Mouse (Mus musculus) midbrain, postnatal 0 days (tissue): ENCODE results near the gene Setd3. TPM values are rescaled to one million over a fixed set of nuclear protein-coding genes. Genes with fewer than 3 reads are reported as not detected.
A peak's percentile ranks its signal among the peaks of the same experiment; 100 is the strongest.

Experiments
- ATAC-seq: fragments of 200-750 bp; cut with Nextera tagmentation; 2 replicates; pipeline ENCODE4 v1.8.0; 2017; ENCODE audit warnings: moderate number of reproducible peaks, mild to moderate bottlenecking, moderate TSS enrichment, moderate library complexity; ENCODE audit not compliant: low FRiP score
- DNase-seq: peaks from one replicate; pipeline ENCODE4 v3.0.0-alpha.2; 2015; ENCODE audit warnings: low spot score
- H3K27ac ChIP-seq: fragments of 300-500 bp; sonication (generic); 2 replicates; pipeline ENCODE4 v1.5.1; 2014; ENCODE audit warnings: low read depth, mild to moderate bottlenecking, low read length, mixed read lengths
- H3K27me3 ChIP-seq: fragments of 300-500 bp; sonication (generic); 2 replicates; pipeline ENCODE4 v1.6.1; 2014; ENCODE audit warnings: low read length, control low read depth, mixed read lengths; ENCODE audit not compliant: insufficient read depth
- H3K36me3 ChIP-seq: fragments of 300-500 bp; sonication (generic); 2 replicates; pipeline ENCODE4 v1.6.1; 2014; ENCODE audit warnings: low read length, control low read depth, mixed read lengths; ENCODE audit not compliant: insufficient read depth
- H3K4me1 ChIP-seq: fragments of 300-500 bp; sonication (generic); 2 replicates; pipeline ENCODE4 v1.6.1; 2014; ENCODE audit warnings: mild to moderate bottlenecking, control low read depth, antibody characterized with exemption, low read length, mixed read lengths; ENCODE audit not compliant: insufficient read depth
- H3K4me2 ChIP-seq: fragments of 300-500 bp; sonication (generic); 2 replicates; pipeline ENCODE4 v1.6.1; 2014; ENCODE audit warnings: low read depth, mild to moderate bottlenecking, low read length, mixed read lengths; ENCODE audit not compliant: poor library complexity, severe bottlenecking
- H3K4me3 ChIP-seq: fragments of 300-500 bp; sonication (generic); 2 replicates; pipeline ENCODE4 v1.5.1; 2014; ENCODE audit warnings: low read depth, mild to moderate bottlenecking, low read length, moderate library complexity
- H3K9ac ChIP-seq: fragments of 300-500 bp; sonication (generic); replicated peaks from 2 replicates; pipeline ENCODE4 v1.6.1; 2014; ENCODE audit warnings: mild to moderate bottlenecking, low read length, moderate library complexity, mixed read lengths; ENCODE audit not compliant: poor library complexity, severe bottlenecking
- H3K9me3 ChIP-seq: fragments of 300-500 bp; sonication (generic); 2 replicates; pipeline ENCODE4 v1.6.1; 2016; ENCODE audit warnings: low read length, control low read depth
- CTCF ChIP-seq: IDR thresholded peaks from 2 replicates; pipeline ENCODE4 v1.5.1; 2016; ENCODE audit warnings: antibody characterized with exemption, mild to moderate bottlenecking
- WGBS: fragments of 180-500 bp; shearing (Covaris S2); extraction: QIAGEN DNeasy Blood & Tissue Kit; methylation state at CpG from one replicate; pipeline ENCODE4 v1.1.7; 2014; 5-methylcytosine and 5-hydroxymethylcytosine counted together
- polyA plus RNA-seq: library from polyadenylated mRNA; unstranded; fragments of >200 nt; fragmentation: Nextera tagmentation; extraction: Ambion mirVana; gene quantifications from 2 replicates; pipeline ENCODE4 v1.2.1, GENCODE M21; 2015
- total RNA-seq: library from RNA; depleted of rRNA; stranded (reverse); fragments of >200 nt; gene quantifications from 2 replicates; pipeline ENCODE4 v1.2.3, GENCODE M21; 2014

Setd3 gene
- total and polyA plus RNA-seq, 2 experiments from 2014 or later, result 74.6 to 91.2 TPM

DNA sequence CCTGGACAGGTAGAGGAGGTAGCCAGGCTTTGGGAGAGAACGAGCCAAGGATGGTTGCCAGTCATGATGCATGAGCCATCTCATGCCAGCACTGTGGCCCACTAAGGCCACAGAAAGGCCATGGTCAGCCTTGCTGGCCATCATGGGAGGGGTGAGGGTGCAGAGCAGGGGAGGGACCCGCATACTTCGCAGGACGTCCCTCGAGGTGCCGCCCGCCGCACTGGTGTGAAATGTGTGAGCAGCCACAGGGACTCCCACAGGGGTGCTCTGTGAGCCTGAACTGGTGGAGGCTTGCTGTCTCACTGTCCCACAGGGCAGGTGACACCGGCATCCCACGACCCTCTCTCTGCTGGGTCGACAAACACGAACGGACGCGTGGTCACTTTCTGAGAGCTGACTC is 31.5 kb upstream of the Setd3 start:
- no peak overlapping the region for H3K4me3 ChIP-seq
- H3K36me3 ChIP-seq, result peaks cover 15% of the 10 kb centered on the region; the same call in 1 of the 2 replicates
- no peak for TF ChIP-seq CTCF
- ATAC-seq (no peak), DNase-seq (no peak)
- no peak overlapping the region for H3K9ac ChIP-seq
- H3K27ac ChIP-seq, result no peak overlapping the region
- H3K9me3 ChIP-seq, result no peaks in the 10 kb centered on the region
- 94% methylated on average over 15 of the region's 15 CpGs for WGBS
- H3K4me2 ChIP-seq, result no peak overlapping the region
- no peaks in the 10 kb centered on the region; the same call in 1 of the 2 replicates for H3K4me1 ChIP-seq
- H3K27me3 ChIP-seq, result no peaks in the 10 kb centered on the region

DNA sequence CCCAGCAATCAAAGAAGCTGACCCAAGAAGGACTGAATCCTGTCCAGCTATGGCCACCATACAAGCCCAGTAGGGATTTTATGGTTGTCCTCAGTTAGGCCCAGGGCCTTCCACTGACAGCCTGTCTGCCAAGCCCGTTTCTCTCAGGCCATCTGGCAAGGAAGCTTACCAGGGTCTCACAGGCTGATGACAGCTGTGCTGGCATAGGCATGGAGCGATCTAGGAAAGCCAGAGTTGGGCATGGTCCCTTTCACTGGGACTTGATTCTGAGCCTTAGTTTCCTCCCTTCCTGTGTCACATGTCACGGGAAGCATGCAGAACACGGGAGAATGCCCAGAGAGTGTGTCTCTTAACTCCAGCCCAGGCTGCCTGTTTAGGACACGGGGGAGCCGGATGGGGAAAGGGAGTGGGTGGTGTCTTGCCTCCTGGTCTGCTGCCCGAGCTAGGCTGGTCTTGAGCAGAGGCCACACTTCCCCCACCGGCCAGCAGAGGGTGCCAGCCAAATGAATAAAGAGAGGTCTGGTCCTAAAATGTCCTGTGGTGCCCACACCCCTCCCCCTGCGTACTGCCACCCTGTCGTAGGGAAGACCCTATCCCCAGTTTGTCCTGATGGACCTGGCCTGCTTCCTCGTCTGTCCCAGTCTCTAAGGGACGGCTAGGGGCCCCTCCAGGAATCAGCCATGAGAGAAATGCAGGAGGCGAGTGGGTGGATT is 29.8 kb upstream of the Setd3 start:
- Histone ChIP-seq H3K4me3 (no peak overlapping the region), H3K36me3 (peaks cover 29% of the 10 kb centered on the region), H3K9me3 (no peaks in the 10 kb centered on the region), H3K4me1 (no peaks in the 10 kb centered on the region; the same call in 1 of the 2 replicates), H3K4me2 (no peak overlapping the region), H3K9ac (no peak overlapping the region), H3K27me3 (no peaks in the 10 kb centered on the region), H3K27ac (no peak overlapping the region)
- peak; percentile 86 for TF ChIP-seq CTCF
- ATAC-seq (no peak), DNase-seq (peak; percentile 81)
- WGBS, result 31% methylated on average over 12 of the region's 13 CpGs

DNA sequence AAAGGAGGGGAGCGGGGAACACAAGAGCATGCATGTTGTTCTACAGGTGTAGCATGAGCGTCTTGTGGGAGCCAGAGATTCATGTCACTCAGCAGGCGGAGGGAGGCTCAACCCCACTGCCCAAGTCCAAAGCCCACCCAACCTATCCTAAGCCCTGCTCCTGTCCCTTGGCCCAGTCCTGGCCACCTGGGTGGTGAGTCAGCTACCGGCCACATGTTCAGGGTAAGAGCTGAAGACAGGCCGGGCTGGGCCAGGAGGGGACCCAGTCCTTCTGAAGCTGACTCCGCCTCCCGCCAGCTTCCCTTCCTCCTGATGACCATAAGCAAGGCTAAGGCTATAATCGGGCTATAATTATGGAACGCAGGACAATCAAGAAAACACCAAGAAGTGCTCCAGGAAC is 29.1 kb upstream of the Setd3 start:
- TF ChIP-seq CTCF, result no peak
- Histone ChIP-seq H3K27me3 (no peaks in the 10 kb centered on the region), H3K36me3 (peaks cover 31% of the 10 kb centered on the region), H3K4me1 (no peaks in the 10 kb centered on the region; the same call in 1 of the 2 replicates), H3K4me3 (no peak overlapping the region), H3K9me3 (no peaks in the 10 kb centered on the region), H3K4me2 (no peak overlapping the region), H3K9ac (no peak overlapping the region), H3K27ac (no peak overlapping the region)
- DNase-seq, result no peak
- 95% methylated on average over 9 of the region's 9 CpGs for WGBS
- ATAC-seq, result no peak

DNA sequence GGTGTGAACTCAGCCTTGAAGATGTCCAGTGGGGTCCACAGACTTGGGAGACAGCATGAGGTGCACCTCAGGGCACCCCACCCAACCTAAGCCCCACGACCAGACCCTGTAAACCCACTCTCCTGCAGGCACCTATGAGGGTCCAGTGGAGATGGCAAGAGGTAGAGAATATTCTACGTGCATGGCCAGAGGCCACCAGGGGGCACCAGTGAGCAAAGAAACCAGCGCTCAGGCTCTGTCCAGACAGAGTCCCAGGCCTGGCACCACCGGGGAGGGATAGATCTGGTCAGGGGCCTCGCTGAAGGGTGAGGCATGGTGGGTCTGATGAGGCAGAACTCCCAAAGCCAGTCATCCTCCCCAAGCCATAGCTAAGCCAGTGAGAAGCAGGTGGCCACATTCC is 27.5 kb upstream of the Setd3 start:
- no peak overlapping the region for H3K9ac ChIP-seq
- peaks cover 38% of the 10 kb centered on the region for H3K36me3 ChIP-seq
- no peak overlapping the region for H3K4me2 ChIP-seq
- no peaks in the 10 kb centered on the region; the same call in 1 of the 2 replicates for H3K4me1 ChIP-seq
- no peak overlapping the region for H3K27ac ChIP-seq
- 5% methylated on average over 5 of the region's 5 CpGs for WGBS
- no peaks in the 10 kb centered on the region for H3K9me3 ChIP-seq
- H3K27me3 ChIP-seq, result no peaks in the 10 kb centered on the region
- peak; percentile 77 for DNase-seq
- ATAC-seq, result peak; percentile 41; the same call in 1 of the 2 replicates
- peak; percentile 92 for TF ChIP-seq CTCF
- no peak overlapping the region for H3K4me3 ChIP-seq

DNA sequence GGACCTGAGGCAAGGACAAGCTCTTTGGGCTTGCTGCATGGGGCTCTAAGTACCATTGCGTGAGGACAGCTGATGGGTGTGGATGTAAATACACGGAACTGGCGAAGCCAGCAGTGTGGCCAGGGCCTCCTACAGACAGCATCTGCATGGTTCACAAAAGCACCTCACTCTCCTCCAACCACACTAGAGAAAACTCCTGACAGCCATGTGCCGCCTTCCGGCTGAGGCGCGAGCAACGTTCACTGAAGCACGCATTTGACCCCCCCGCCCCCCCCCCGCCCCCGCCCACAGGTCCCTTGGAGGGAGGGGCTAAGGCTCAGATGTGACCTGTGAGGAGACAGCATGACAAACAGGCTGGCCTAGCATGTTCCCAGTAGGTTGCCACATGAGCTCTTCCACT is 25.9 kb upstream of the Setd3 start:
- Histone ChIP-seq H3K27ac (no peak overlapping the region), H3K9me3 (no peaks in the 10 kb centered on the region), H3K27me3 (no peaks in the 10 kb centered on the region), H3K4me3 (no peak overlapping the region), H3K36me3 (peaks cover 51% of the 10 kb centered on the region), H3K4me2 (no peak overlapping the region), H3K9ac (no peak overlapping the region), H3K4me1 (no peaks in the 10 kb centered on the region)
- TF ChIP-seq CTCF, result no peak
- ATAC-seq, result no peak
- DNase-seq, result no peak
- WGBS, result 67% methylated on average over 12 of the region's 12 CpGs

DNA sequence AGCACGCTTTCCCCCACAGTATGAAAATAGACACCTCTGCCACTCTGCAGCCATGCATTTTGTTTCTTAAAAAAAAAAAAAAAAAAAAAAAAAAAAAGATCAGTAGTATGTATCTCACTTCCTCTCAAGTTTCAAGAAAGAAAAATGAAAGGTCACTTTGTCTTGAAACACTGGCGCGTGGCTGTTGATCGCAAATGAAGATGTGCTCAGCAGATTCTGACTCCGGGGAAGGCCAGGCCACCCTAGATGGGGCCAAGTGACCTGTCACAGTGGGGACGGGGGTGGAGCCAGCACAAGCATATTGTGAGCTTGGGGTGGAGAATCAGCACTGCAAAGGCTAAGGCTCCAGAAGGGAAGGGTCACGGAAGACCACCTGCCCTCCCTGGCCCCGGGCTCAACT is 24.8 kb upstream of the Setd3 start:
- WGBS, result 66% methylated on average over 8 of the region's 8 CpGs
- Histone ChIP-seq H3K9ac (no peak overlapping the region), H3K4me2 (no peak overlapping the region)

More for the DNA sequence above, 24.8 kb upstream of the Setd3 start:
- no peak for TF ChIP-seq CTCF
- Histone ChIP-seq H3K4me1 (no peaks in the 10 kb centered on the region), H3K4me3 (no peak overlapping the region), H3K9me3 (no peaks in the 10 kb centered on the region), H3K27ac (no peak overlapping the region), H3K27me3 (no peaks in the 10 kb centered on the region), H3K36me3 (peaks cover 60% of the 10 kb centered on the region)
- DNase-seq, result no peak
- no peak for ATAC-seq
